Mouse (Mus musculus): Measurements from ENCODE around the gene Tmem59. TPM values are rescaled to one million over a fixed set of nuclear protein-coding genes. Genes with fewer than 3 reads are reported as not detected.
A peak's percentile ranks its signal among the peaks of the same experiment; 100 is the strongest.

The Tmem59 gene
- polyA plus RNA-seq, 1 experiment from 2014 or later = 165 TPM

DNA sequence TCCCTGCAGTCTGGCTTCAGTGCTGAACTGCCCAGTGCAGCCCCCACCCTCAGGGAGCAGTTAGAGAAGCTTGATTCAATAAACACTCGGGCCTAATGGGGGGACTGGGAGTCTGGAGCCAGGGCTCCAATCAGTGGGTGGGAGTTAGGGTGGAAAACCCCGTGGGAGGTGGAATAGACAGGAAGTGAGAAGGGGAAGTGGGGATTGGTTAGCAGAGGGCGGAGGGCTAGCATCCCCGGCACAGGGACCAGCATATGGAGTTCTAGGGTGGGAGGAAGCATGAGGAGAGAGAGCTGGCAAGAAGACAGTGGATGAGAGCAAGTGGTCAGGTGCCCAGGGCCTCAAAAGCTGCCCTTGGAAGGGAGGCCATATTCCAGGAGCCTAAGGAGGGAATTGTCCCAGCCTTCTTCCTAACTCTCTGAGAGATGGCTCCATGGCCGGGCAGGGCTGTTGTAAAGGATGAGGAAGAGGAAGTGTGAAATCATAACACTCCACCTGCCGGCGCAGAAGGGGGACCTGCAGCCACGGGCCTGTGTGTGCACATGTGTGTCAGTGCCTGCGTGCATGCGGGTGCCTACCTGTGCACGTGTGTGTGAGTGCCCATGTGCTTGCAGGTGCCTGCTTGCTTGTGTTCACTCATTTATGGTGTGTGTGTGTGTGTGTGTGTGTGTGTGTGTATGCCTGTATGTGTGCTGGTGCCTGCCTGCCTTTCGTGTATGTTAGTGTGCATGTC, 35.2 kb downstream of the Tmem59 start:
- H3K27me3 ChIP-seq (replicated peaks) = no peaks in the 10 kb centered on the region
- H3K9me3 ChIP-seq (replicated peaks) = no peaks in the 10 kb centered on the region
- no peak overlapping the region for H3K9ac ChIP-seq
- peaks cover 49% of the 10 kb centered on the region for H3K4me1 ChIP-seq
- H3K36me3 ChIP-seq = peaks cover 3% of the 10 kb centered on the region; the same call in 1 of the 2 replicates
- 51% methylated on average over 12 of the region's 12 CpGs for WGBS (ENCODE audit: insufficient replicate concordance)
- H3K4me2 ChIP-seq = no peak overlapping the region
- no peak overlapping the region for H3K27ac ChIP-seq
- ATAC-seq = no peak
- no peak overlapping the region for H3K4me3 ChIP-seq

DNA sequence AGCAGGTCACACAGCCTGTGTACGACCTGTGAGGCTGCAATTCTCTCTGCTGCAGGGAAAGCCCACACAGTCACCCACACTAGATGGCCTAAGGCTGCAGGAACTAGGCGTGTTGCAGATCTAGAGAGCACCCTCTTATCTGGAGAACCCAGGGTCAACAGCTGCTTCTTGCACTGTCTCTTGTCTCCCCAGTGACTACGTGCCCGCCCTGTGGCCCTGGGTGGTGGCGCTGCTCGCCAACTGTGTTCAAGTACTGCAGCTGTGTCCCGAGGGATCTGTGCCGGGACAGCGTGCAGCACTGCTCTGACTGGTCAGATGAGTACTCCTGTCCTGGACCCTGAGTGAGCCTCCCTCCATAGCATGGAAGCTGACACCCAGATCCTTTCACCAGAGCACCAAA, 39.4 kb downstream of the Tmem59 start:
- peak overlapping the region; percentile 52 for H3K9ac ChIP-seq
- H3K4me1 ChIP-seq = peaks cover 53% of the 10 kb centered on the region
- peak overlapping the region; percentile 61 for H3K4me2 ChIP-seq
- H3K4me3 ChIP-seq = peak overlapping the region; percentile 9; the same call in 1 of the 2 replicates
- peak overlapping the region; percentile 84 for H3K27ac ChIP-seq
- no peaks in the 10 kb centered on the region for H3K36me3 ChIP-seq
- no peaks in the 10 kb centered on the region for H3K9me3 ChIP-seq (replicated peaks)
- peak; percentile 99 for ATAC-seq
- 24% methylated on average over 9 of the region's 9 CpGs for WGBS (ENCODE audit: insufficient replicate concordance)
- H3K27me3 ChIP-seq (replicated peaks) = no peaks in the 10 kb centered on the region

DNA sequence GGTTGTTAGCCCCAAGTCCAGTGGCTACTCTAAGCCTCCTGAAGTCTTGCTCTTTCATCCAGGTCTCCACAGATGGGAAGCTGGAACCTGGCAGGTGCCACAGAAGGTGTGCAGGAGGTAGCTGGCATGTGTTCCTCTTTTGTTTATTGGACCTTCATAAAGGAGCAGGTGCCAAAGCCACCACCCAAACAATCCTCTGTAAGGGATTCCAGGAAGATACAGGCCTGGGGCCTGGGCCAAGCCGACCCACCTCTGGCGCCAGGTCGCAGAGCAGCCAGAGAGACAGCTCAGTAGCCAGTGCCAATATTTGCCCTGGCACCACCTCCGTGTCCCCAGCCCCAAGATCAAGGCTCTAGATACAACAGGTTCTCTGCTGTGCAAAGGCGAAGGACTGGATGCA, 43.3 kb downstream of the Tmem59 start:
- Histone ChIP-seq H3K9me3 (replicated peaks) (no peaks in the 10 kb centered on the region), H3K27me3 (replicated peaks) (no peaks in the 10 kb centered on the region)
- WGBS (ENCODE audit: insufficient replicate concordance) = 82% methylated on average over 5 of the region's 5 CpGs

DNA sequence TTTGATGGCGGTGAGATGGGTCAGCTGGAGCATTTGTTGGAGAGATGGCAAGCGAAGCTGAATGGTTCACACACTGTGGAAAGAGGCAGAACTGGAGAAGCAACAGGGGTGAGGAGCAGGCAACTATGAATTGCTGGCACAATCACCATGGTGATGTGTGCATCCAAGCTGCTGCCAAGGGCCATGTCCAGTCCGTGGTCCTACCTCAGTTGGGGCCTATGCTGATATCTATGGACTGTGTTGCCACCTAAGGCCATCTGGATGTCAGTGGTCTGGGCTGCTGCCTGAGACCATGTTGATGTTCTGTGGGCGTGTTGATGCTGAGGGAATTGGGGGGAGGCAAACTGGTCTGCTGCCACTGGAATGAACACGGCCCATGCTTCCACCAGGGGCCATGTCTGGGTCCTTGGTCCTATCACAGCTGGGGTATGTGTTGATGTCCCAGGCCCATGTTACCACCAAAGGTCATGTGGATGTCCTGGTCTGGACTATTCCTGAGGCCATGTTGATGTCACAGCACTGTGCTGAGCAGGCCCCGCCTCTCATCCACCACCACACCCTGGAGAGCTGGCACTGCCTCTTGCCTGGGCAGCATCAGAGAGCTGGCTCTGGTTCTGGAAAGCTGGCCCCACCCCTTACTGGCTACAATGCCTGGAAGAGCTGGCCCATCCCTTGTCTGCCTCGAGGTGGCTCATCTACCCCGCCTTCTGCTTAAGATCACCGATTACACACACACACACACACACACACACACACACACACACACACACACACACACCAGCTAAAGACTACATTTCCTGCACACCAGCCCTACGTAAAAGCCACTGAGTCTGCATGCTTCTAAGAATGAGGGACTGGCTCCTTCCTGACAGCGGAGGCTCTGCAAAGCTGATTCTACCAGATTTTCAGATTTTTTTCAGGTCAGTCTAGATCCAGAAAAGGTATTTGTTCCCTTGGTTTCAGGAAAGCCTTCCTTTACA, 45.3 kb downstream of the Tmem59 start:
- no peak overlapping the region for H3K4me2 ChIP-seq
- peak; percentile 53; the same call in 1 of the 2 replicates for ATAC-seq
- 67% methylated on average over 11 of the region's 11 CpGs for WGBS (ENCODE audit: insufficient replicate concordance)
- no peak overlapping the region for H3K27ac ChIP-seq
- H3K4me1 ChIP-seq = peaks cover 28% of the 10 kb centered on the region
- H3K36me3 ChIP-seq = no peaks in the 10 kb centered on the region
- no peaks in the 10 kb centered on the region for H3K27me3 ChIP-seq (replicated peaks)
- no peak overlapping the region for H3K4me3 ChIP-seq
- H3K9me3 ChIP-seq (replicated peaks) = no peaks in the 10 kb centered on the region
- H3K9ac ChIP-seq = no peak overlapping the region

More for the DNA sequence above, 43.3 kb downstream of the Tmem59 start:
- Histone ChIP-seq H3K27ac (no peak overlapping the region), H3K9ac (no peak overlapping the region), H3K4me3 (no peak overlapping the region), H3K4me1 (peaks cover 48% of the 10 kb centered on the region), H3K4me2 (no peak overlapping the region), H3K36me3 (no peaks in the 10 kb centered on the region)
- no peak for ATAC-seq

DNA sequence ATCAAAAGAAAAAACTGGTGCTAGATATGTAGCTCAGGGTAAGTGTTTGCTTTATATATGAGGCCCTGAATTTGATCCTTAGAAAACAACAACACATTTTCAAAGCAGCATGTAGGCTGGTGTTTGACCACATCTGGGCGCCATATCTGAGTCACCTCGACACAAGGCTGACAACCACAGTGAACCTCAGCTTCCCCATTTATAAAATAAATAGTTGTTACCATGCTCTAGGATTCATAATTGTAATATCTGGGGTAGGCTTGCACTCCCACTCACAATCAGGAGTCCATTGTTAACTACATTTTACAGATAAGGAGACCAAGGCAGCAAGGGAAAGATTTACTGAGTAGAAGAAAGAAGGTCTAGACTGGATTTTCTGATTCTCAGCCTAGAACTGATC, 48.1 kb downstream of the Tmem59 start:
- Histone ChIP-seq H3K9me3 (replicated peaks) (no peaks in the 10 kb centered on the region), H3K4me2 (no peak overlapping the region), H3K4me1 (peaks cover 15% of the 10 kb centered on the region), H3K36me3 (no peaks in the 10 kb centered on the region), H3K27ac (no peak overlapping the region), H3K27me3 (replicated peaks) (no peaks in the 10 kb centered on the region), H3K4me3 (no peak overlapping the region), H3K9ac (no peak overlapping the region)
- no peak for ATAC-seq
- WGBS (ENCODE audit: insufficient replicate concordance) = 45% methylated on average over 2 of the region's 2 CpGs

DNA sequence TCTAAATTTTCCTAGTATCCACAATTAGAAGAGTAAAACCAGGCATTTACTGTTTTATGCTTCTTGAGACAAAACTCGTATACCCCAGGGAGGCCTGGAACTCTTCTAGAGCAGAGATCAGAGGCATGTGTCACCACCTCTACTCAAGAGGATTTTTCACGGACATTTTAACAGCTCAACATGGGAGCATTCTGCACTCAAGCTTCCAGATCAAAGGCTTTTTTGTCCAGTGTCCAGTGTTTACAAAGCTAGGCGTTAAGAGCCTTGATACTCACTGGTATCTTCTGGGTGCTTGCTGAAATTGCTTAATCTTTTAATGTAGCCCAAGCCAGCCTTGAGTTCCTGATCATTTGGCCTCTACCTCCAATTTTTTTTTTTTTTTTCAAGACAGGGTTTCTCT, 54.0 kb downstream of the Tmem59 start:
- H3K36me3 ChIP-seq = peaks cover 41% of the 10 kb centered on the region
- H3K4me2 ChIP-seq = no peak overlapping the region
- H3K27ac ChIP-seq = no peak overlapping the region
- 74% methylated on average over 3 of the region's 3 CpGs for WGBS (ENCODE audit: insufficient replicate concordance)
- H3K9me3 ChIP-seq (replicated peaks) = no peaks in the 10 kb centered on the region
- ATAC-seq = no peak
- H3K4me1 ChIP-seq = 0 out of 2 replicates have a peak, but pooled peaks cover 4% of the 10 kb centered on the region
- H3K9ac ChIP-seq = no peak overlapping the region
- no peaks in the 10 kb centered on the region for H3K27me3 ChIP-seq (replicated peaks)
- no peak overlapping the region for H3K4me3 ChIP-seq

DNA sequence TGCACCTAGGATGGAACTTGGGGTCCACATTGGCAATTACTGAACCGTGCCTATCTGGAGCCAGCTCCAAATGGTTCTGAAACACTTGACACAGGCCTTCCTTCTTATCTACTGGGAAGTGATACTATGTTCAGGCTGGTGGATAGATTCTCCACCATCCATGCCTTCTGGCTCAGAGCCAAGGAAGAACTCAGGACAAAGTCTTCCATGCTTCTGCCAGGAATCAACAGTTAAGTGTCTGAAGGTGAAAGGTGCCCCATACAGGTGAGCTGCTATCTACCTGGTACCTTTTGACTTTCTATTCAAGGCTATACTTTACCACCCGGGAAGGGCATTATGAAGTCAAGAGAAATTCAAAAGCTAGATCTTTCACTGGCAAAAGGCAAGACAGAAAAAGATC, 60.1 kb downstream of the Tmem59 start:
- Histone ChIP-seq H3K4me3 (no peak overlapping the region), H3K9ac (no peak overlapping the region), H3K27ac (no peak overlapping the region), H3K4me2 (no peak overlapping the region), H3K4me1 (no peaks in the 10 kb centered on the region), H3K36me3 (peaks cover 78% of the 10 kb centered on the region), H3K9me3 (replicated peaks) (no peaks in the 10 kb centered on the region), H3K27me3 (replicated peaks) (no peaks in the 10 kb centered on the region)
- 80% methylated on average over 2 of the region's 2 CpGs for WGBS (ENCODE audit: insufficient replicate concordance)
- ATAC-seq = no peak

DNA sequence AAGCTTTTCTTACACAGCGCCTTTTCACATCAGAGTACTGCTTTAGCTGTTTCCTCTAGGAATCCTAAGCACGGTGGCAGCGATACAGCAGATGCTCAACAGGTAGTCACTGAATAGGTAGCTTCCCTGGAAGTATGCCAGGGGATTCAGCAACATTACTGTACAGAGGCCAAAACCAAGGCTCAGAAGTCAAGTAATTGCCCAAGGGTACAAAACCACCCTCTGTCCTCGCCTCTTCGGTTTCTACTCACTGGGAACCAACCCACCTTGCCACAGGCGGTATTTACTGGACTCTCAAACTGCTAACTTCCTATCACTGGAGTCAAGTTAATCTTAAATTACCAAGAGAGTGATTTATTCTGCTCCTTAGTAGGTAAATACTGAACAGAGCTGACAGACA, 62.0 kb downstream of the Tmem59 start:
- Histone ChIP-seq H3K4me3 (no peak overlapping the region), H3K4me2 (no peak overlapping the region), H3K36me3 (peaks cover 64% of the 10 kb centered on the region), H3K9me3 (replicated peaks) (no peaks in the 10 kb centered on the region), H3K27me3 (replicated peaks) (no peaks in the 10 kb centered on the region), H3K4me1 (peaks cover 6% of the 10 kb centered on the region; the same call in 1 of the 2 replicates), H3K9ac (no peak overlapping the region), H3K27ac (no peak overlapping the region)
- WGBS (ENCODE audit: insufficient replicate concordance) = 87% methylated on average over 6 of the region's 6 CpGs
- no peak for ATAC-seq

DNA sequence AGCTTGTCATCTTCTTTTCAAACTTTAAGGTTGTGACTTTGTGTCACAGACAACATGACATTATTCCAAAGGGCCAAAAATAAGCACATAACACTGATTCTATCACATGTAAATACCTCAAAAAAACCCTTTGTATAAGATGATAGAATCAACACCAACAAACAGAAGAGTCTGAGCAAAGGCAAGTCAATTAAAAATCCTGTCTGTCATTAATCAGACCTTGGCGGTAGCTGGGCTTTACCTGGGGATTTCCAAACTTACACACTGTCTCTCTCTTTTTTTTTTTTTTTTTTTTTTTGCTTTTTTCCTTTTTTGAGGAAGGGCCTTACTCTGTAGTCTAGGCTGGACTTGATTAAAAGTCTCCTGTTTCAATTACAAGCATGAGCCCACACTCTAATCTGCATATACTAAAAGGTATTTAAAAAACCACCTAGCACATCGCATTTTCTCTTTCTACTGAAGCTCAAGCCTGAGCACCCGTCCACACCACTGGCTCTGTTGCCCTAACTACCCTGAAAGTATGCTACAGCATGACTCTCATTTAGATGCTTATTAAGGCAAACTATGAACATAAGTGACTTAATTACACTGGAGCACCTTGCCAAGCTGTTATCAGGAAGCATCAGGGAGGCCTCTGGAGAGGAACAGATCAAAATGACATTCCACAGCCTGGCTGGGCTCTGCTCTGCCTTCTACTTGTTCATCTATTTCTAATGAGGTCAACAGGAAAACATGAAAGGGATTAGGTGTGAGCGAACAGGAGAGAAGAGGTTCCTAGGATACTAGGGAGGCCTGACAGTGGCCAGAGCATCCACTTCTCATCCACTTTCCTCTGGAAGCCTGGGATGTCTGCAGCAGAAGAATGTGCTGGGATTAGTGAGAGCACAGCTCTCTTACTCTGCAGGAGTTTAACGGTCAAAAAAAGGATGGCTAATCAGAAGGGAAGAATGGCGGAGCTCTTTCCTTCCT, 65.5 kb downstream of the Tmem59 start:
- Histone ChIP-seq H3K27ac (no peak overlapping the region), H3K36me3 (peaks cover 42% of the 10 kb centered on the region), H3K9me3 (replicated peaks) (no peaks in the 10 kb centered on the region), H3K4me1 (peaks cover 12% of the 10 kb centered on the region), H3K4me3 (no peak overlapping the region), H3K9ac (no peak overlapping the region), H3K27me3 (replicated peaks) (no peaks in the 10 kb centered on the region), H3K4me2 (no peak overlapping the region)
- ATAC-seq = no peak
- WGBS (ENCODE audit: insufficient replicate concordance) = 76% methylated on average over 6 of the region's 6 CpGs

DNA sequence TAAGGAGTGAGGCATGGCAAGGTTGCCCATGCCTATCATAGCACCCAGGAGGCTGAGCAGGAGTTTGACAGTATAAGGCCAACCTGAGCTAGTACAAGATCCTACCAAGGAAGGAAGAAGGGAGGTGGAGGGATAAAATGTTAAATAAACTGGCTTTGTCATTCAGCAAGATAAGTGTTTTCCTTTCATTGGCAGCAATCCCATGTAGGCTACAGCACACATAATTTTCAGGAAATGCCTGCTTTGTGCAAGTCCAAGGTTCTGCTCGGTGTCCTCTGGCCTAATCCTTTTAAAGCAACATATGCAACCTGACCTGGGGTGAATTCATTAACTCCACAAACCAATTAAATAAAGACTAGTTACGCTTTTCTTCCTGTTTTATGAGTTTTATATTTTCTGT, 67.2 kb downstream of the Tmem59 start:
- Histone ChIP-seq H3K9ac (no peak overlapping the region), H3K4me3 (no peak overlapping the region), H3K4me2 (no peak overlapping the region), H3K9me3 (replicated peaks) (no peaks in the 10 kb centered on the region), H3K36me3 (peaks cover 28% of the 10 kb centered on the region), H3K27me3 (replicated peaks) (no peaks in the 10 kb centered on the region), H3K27ac (no peak overlapping the region), H3K4me1 (peaks cover 23% of the 10 kb centered on the region)
- 74% methylated on average over 2 of the region's 2 CpGs for WGBS (ENCODE audit: insufficient replicate concordance)
- ATAC-seq = no peak

DNA sequence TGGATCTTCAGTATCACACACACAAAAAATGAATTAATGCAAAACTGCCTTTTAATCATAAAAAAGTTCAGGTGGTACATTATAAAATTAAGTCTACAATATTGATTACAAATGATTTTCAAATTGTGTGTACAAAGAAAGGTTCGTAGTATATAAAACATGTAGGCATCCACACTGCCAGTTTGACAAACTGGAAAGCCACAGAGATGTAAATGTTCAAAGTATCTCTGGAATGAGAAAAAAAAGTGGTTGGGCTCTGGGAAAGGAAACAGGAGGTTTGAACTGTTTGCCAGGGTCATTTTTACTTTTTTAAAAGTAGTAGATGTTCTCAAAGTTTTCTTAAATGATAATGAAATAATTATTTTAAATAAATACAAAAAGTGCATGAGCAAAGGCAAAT, 67.8 kb downstream of the Tmem59 start:
- H3K27ac ChIP-seq = no peak overlapping the region
- no peaks in the 10 kb centered on the region for H3K27me3 ChIP-seq (replicated peaks)
- H3K4me2 ChIP-seq = no peak overlapping the region
- peaks cover 29% of the 10 kb centered on the region for H3K4me1 ChIP-seq
- H3K36me3 ChIP-seq = peaks cover 22% of the 10 kb centered on the region
- ATAC-seq = no peak
- 74% methylated on average over 1 of the region's 1 CpGs for WGBS (ENCODE audit: insufficient replicate concordance)
- no peaks in the 10 kb centered on the region for H3K9me3 ChIP-seq (replicated peaks)
- no peak overlapping the region for H3K9ac ChIP-seq
- H3K4me3 ChIP-seq = no peak overlapping the region

Data from liver, embryonic 12.5 days (tissue).